Mouse (Mus musculus) embryonic facial prominence, embryonic 13.5 days (tissue): Measurements from ENCODE around the gene Lrrc8b. TPM values are rescaled to one million over a fixed set of nuclear protein-coding genes. Genes with fewer than 3 reads are reported as not detected.

ENCODE experiments used
- polyA plus RNA-seq: library from polyadenylated mRNA; unstranded; fragments of >200 nt; fragmentation: Nextera tagmentation; extraction: Ambion mirVana; gene quantifications from 2 replicates; pipeline ENCODE4 v1.2.1, GENCODE M21; 2015

The Lrrc8b gene
- polyA plus RNA-seq, 1 experiment from 2014 or later, result 6.1 TPM

Other genes starting within 250 kb of the Lrrc8b start
- not detected in 2 replicates for gene Gbp10, start 176.2 kb upstream of the Lrrc8b start, polyA plus RNA-seq
- not detected in 2 replicates for gene Gm43302, start 122.1 kb upstream of the Lrrc8b start, polyA plus RNA-seq
- gene Gbp6, start 122.1 kb upstream of the Lrrc8b start, polyA plus RNA-seq, result 0.39 and 0.88 TPM in 2 replicates
- gene Lrrc8c, start 103.6 kb downstream of the Lrrc8b start, polyA plus RNA-seq, result 15.7 and 17.2 TPM in 2 replicates